Comparison of ENCODE assay signal across 24 mouse cellular contexts in the genomic region with DNA sequence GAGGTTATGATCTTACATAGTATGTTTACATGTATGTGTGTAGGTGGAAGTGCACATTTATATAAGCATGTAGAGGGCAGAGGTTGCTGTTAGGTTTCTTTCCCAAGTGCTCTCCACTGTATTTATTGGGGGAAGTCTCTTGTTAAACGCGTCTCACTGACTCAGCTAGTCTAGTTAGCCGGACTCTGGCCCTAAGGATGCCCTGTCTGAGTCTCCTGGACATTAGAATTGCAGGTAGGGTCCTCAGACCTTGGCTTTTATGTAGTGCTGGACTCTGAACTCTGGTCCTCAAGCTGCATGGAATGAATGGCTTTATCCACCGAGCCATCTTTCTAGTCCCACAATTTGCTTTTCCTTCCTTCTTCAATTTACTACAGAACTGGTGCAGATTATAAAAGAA.
DNase-seq lines count a peak whose midpoint lies in the region; ATAC-seq and TF ChIP-seq lines count a peak whose summit lies in the region.
"Had no signal": no experiment of that assay in that cellular context is flagged by ENCODE, and none has a peak within 500 bp of the region (broad histone marks: within the 10 kb centered on the region; RNA-seq: fewer than 3 reads in every experiment).

No protein-coding gene starts in this region.

- no peak overlapping the region; the same call in 1 of the 2 replicates for H3K27ac ChIP-seq in intestine, embryonic 16.5 days (ENCODE audit: low read length)
- H3K27ac ChIP-seq in intestine, embryonic 15.5 days: no peak overlapping the region
- H3K27ac ChIP-seq in kidney, embryonic 14.5 days (ENCODE audit: low read depth, low read length): no peak overlapping the region
- H3K27ac ChIP-seq in intestine, postnatal 0 days (ENCODE audit: low read depth, low read length): no peak overlapping the region
- H3K27ac ChIP-seq: embryonic facial prominence, embryonic 10.5 days; embryonic facial prominence, embryonic 12.5 days; forebrain, embryonic 13.5 days; forebrain, embryonic 15.5 days had no signal

- no peak overlapping the region for H3K4me3 ChIP-seq in intestine, embryonic 16.5 days (ENCODE audit: low read length)
- H3K4me3 ChIP-seq in intestine, embryonic 15.5 days (replicated peaks): no peak overlapping the region
- H3K4me3 ChIP-seq in kidney, embryonic 14.5 days (ENCODE audit: low read length): no peak overlapping the region
- H3K4me3 ChIP-seq in intestine, postnatal 0 days (ENCODE audit: low read depth, low read length): no peak overlapping the region
- H3K4me3 ChIP-seq: embryonic facial prominence, embryonic 10.5 days; embryonic facial prominence, embryonic 12.5 days; forebrain, embryonic 13.5 days; forebrain, embryonic 15.5 days had no signal

- ATAC-seq in intestine, embryonic 16.5 days: peak; percentile 63
- no peak for ATAC-seq in intestine, embryonic 15.5 days
- no peak for ATAC-seq in kidney, embryonic 14.5 days (ENCODE audit: low FRiP score, low TSS enrichment)
- peak; percentile 73 for ATAC-seq in intestine, postnatal 0 days
- ATAC-seq: activated CD4-positive, CD25-positive, alpha-beta regulatory T cell, adult 4 months; CD4-positive, CD25-positive, alpha-beta regulatory T cell, adult 4 months; forebrain, embryonic 13.5 days; forebrain, embryonic 15.5 days; Patski had no signal

- 83% methylated on average over 4 of the region's 4 CpGs for WGBS in intestine, embryonic 16.5 days
- WGBS in intestine, embryonic 15.5 days: 75% methylated on average over 4 of the region's 4 CpGs
- WGBS in kidney, embryonic 14.5 days: 95% methylated on average over 4 of the region's 4 CpGs
- 56% methylated on average over 4 of the region's 4 CpGs for WGBS in intestine, postnatal 0 days

- H3K9ac ChIP-seq in intestine, embryonic 16.5 days (ENCODE audit: low read depth, low read length): no peak overlapping the region
- no peak overlapping the region for H3K9ac ChIP-seq in intestine, embryonic 15.5 days
- H3K9ac ChIP-seq in kidney, embryonic 14.5 days (ENCODE audit: low read depth, low read length): no peak overlapping the region
- no peak overlapping the region for H3K9ac ChIP-seq in intestine, postnatal 0 days (ENCODE audit: low read depth, low read length)
- H3K9ac ChIP-seq: embryonic facial prominence, embryonic 12.5 days; forebrain, embryonic 13.5 days; forebrain, embryonic 15.5 days had no signal

- no peak for TF ChIP-seq CTCF in intestine, postnatal 0 days (IDR thresholded peaks at IDR 0.05; ENCODE audit: low read depth)

- peak; percentile 5 for DNase-seq in kidney, postnatal 14 days
- DNase-seq in urinary bladder, adult 18-20 months (ENCODE audit: low spot score in 2 of 2): no peak
- DNase-seq: adrenal gland, adult 8-10 months; adrenal gland, postnatal 14 days; adrenal gland, postnatal 36 days; B cell, adult 2 months; cerebellum, adult 11-12 months; cerebellum, adult 2 months; cerebellum, adult 9-10 months; cerebellum, postnatal 10 days; cerebellum, postnatal 25 days had no signal

- no peaks in the 10 kb centered on the region; the same call in 1 of the 2 replicates for H3K36me3 ChIP-seq in intestine, embryonic 16.5 days (ENCODE audit: control insufficient read depth, insufficient read depth, low read length)
- no peaks in the 10 kb centered on the region for H3K36me3 ChIP-seq in intestine, embryonic 15.5 days
- peaks cover 33% of the 10 kb centered on the region; the same call in 1 of the 2 replicates for H3K36me3 ChIP-seq in kidney, embryonic 14.5 days (ENCODE audit: control insufficient read depth, insufficient read depth, low read length)
- peaks cover 12% of the 10 kb centered on the region for H3K36me3 ChIP-seq in intestine, postnatal 0 days (ENCODE audit: control insufficient read depth, insufficient read depth)
- H3K36me3 ChIP-seq: G1E had no signal

- no peaks in the 10 kb centered on the region for H3K4me1 ChIP-seq in intestine, embryonic 16.5 days (ENCODE audit: control insufficient read depth, insufficient read depth, low read length)
- no peaks in the 10 kb centered on the region for H3K4me1 ChIP-seq in intestine, embryonic 15.5 days (replicated peaks)
- no peaks in the 10 kb centered on the region for H3K4me1 ChIP-seq in kidney, embryonic 14.5 days (ENCODE audit: control insufficient read depth, insufficient read depth, low read length)
- H3K4me1 ChIP-seq in intestine, postnatal 0 days (replicated peaks; ENCODE audit: control insufficient read depth, insufficient read depth, low read length): no peaks in the 10 kb centered on the region
- H3K4me1 ChIP-seq: embryonic facial prominence, embryonic 10.5 days; embryonic facial prominence, embryonic 12.5 days; forebrain, embryonic 13.5 days; forebrain, embryonic 15.5 days had no signal

- no peaks in the 10 kb centered on the region for H3K9me3 ChIP-seq in intestine, embryonic 16.5 days (ENCODE audit: control insufficient read depth, low read length)
- H3K9me3 ChIP-seq in intestine, embryonic 15.5 days: no peaks in the 10 kb centered on the region
- no peaks in the 10 kb centered on the region for H3K9me3 ChIP-seq in kidney, embryonic 14.5 days (ENCODE audit: control insufficient read depth, low read length)
- no peaks in the 10 kb centered on the region for H3K9me3 ChIP-seq in intestine, postnatal 0 days (ENCODE audit: control insufficient read depth)
- H3K9me3 ChIP-seq: embryonic facial prominence, embryonic 12.5 days; forebrain, embryonic 13.5 days; forebrain, embryonic 15.5 days; G1E had no signal

- no peak overlapping the region for H3K4me2 ChIP-seq in intestine, embryonic 16.5 days (ENCODE audit: low read depth, low read length)
- no peak overlapping the region for H3K4me2 ChIP-seq in intestine, embryonic 15.5 days (replicated peaks)
- H3K4me2 ChIP-seq in kidney, embryonic 14.5 days (replicated peaks; ENCODE audit: low read depth, low read length): no peak overlapping the region
- H3K4me2 ChIP-seq in intestine, postnatal 0 days (replicated peaks; ENCODE audit: low read depth): no peak overlapping the region
- H3K4me2 ChIP-seq: embryonic facial prominence, embryonic 12.5 days; forebrain, embryonic 13.5 days; forebrain, embryonic 15.5 days had no signal

- H3K27me3 ChIP-seq in intestine, embryonic 16.5 days (replicated peaks; ENCODE audit: control insufficient read depth, insufficient read depth, low read length): no peaks in the 10 kb centered on the region
- no peaks in the 10 kb centered on the region for H3K27me3 ChIP-seq in intestine, embryonic 15.5 days (replicated peaks)
- no peaks in the 10 kb centered on the region for H3K27me3 ChIP-seq in kidney, embryonic 14.5 days (ENCODE audit: control insufficient read depth, insufficient read depth, low read length)
- H3K27me3 ChIP-seq in intestine, postnatal 0 days (replicated peaks; ENCODE audit: control insufficient read depth, insufficient read depth, low read length): no peaks in the 10 kb centered on the region
- H3K27me3 ChIP-seq: CH12.LX; embryonic facial prominence, embryonic 12.5 days; forebrain, embryonic 13.5 days; forebrain, embryonic 15.5 days; Patski had no signal

Comparison
In these comparisons a context has a peak if more than half of its experiments do, and no peak if none do; other contexts are left out.
1. ATAC-seq: peak in intestine, embryonic 16.5 days (single experiment) and intestine, postnatal 0 days (single experiment); none in intestine, embryonic 15.5 days (single experiment) and kidney, embryonic 14.5 days (single experiment).